Mouse (Mus musculus) kidney, adult 2 months (tissue): ENCODE measurements at regions not wholly inside any gene's neighbourhood (a gene's known extent, or its start where the extent isn't known, plus 50 kb on each side); places are given as distances from the start of the nearest gene placed in this dataset.

Source experiments
- DNase-seq: peaks from one replicate; pipeline ENCODE4 v3.0.0; 2021
- H3K27ac ChIP-seq: fragments of 200-500 bp; 2 replicates; pipeline ENCODE4 v1.5.1; 2012; ENCODE audit warnings: low read depth, low read length, control low read depth, inconsistent platforms; ENCODE audit not compliant: insufficient read depth
- H3K27me3 ChIP-seq: fragments of 200-500 bp; replicated peaks from 2 replicates; pipeline ENCODE4 v1.6.1; 2012; ENCODE audit warnings: mild to moderate bottlenecking, moderate library complexity, low read length, inconsistent platforms; ENCODE audit not compliant: control insufficient read depth, insufficient read depth
- H3K36me3 ChIP-seq: fragments of 200-500 bp; 2 replicates; pipeline ENCODE4 v1.6.1; 2012; ENCODE audit warnings: mild to moderate bottlenecking, moderate library complexity, low read length, inconsistent platforms; ENCODE audit not compliant: control insufficient read depth, insufficient read depth
- H3K4me1 ChIP-seq: fragments of 200-500 bp; 2 replicates; pipeline ENCODE4 v1.6.1; 2011; ENCODE audit warnings: low read length; ENCODE audit not compliant: control insufficient read depth, insufficient read depth
- H3K4me3 ChIP-seq: fragments of 200-500 bp; 2 replicates; pipeline ENCODE4 v1.5.1; 2011; ENCODE audit warnings: mild to moderate bottlenecking, low read depth, low read length, control low read depth; ENCODE audit not compliant: insufficient read depth
- CTCF ChIP-seq: fragments of 200-500 bp; conservative IDR thresholded peaks from 2 replicates; pipeline ENCODE4 v1.5.1; 2011; ENCODE audit warnings: low read depth, mild to moderate bottlenecking, control low read depth, low read length, moderate library complexity, mixed read lengths; ENCODE audit not compliant: insufficient read depth, insufficient read length
- POLR2A ChIP-seq: fragments of 200-500 bp; IDR thresholded peaks from one replicate; pipeline ENCODE4 v1.6.1; 2011; ENCODE audit warnings: low read depth, low read length, control low read depth
- WGBS: fragments of 180-500 bp; shearing (Covaris S2); methylation state at CpG from one replicate; pipeline ENCODE4 v1.1.7; 2018; 5-methylcytosine and 5-hydroxymethylcytosine counted together

DNA sequence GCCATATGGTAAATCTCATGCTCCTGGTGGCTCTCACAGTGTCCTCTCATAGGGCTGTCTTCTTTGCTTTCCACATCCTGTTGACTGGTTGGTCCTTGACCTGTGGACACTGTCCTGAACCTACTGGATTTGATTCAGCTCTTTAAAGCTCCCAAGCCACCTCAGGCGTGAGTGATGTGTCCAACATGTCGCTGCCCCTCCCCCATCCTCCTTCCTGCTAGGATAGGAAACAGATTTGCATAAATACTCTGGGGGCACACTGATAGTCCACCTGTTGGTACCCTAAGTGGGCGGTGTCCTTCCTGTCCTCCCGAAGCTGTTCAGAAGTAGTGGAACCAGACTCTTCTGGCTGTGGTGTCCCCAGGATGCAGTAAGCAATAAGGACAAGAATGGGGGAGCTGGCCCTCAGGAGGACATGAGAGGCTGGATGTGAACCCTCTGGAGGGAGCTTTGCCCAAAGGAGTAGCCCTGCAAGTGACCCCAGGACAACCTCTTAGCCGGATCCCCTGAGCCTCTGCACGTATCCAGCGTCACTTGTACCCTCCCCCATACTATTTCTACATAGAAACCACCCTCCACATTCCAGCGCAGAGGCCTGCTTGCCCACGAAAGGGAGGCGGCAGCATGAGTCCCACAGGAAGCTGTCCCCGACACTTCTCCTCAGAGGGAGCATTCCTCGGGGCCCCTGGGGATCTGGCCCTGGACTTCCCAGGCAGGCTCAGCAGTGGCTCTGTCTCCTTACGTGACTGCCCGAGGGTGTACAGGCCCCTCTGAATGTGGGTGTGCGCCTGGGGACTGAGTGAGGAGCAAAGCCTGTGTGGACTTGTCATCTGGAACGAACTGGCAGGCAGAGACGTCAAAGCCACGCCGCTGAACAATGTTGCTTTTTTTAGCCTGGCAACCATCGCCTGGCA, 68.8 kb downstream of the Cryaa start:
- H3K4me3 ChIP-seq, result no peak overlapping the region
- DNase-seq, result peak; percentile 69
- H3K4me1 ChIP-seq, result peaks cover 25% of the 10 kb centered on the region
- no peaks in the 10 kb centered on the region for H3K27me3 ChIP-seq
- peak overlapping the region; percentile 32 for H3K27ac ChIP-seq
- no peaks in the 10 kb centered on the region for H3K36me3 ChIP-seq
- TF ChIP-seq CTCF (no peak), POLR2A (no peak)
- WGBS, result 22% methylated on average over 20 of the region's 20 CpGs

DNA sequence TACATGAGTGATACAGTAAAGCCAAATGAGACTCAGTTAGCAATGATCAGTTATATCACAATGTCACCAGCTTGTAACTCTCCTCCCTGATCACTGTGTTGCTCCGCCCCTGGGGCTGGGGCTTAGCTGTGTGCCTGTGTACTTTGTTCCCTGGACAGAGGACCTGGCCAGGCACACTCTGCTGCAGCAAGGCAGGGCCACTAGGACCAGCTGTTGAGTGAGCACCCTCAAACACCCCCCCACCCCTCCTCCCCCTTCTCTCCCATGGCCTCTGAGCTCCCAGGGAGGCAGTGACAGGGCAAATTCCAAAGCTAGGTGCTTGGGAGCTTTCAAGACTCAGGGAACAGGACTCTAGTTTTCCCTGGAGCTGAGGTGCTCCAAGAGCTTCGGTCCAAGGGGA, 70.0 kb downstream of the Cryaa start:
- DNase-seq, result peak; percentile 92
- H3K4me3 ChIP-seq, result no peak overlapping the region
- no peaks in the 10 kb centered on the region for H3K36me3 ChIP-seq
- H3K27me3 ChIP-seq, result no peaks in the 10 kb centered on the region
- TF ChIP-seq POLR2A, result peak; percentile 19
- 0 out of 2 replicates have a peak, but pooled peaks have one; percentile 10 for TF ChIP-seq CTCF
- H3K4me1 ChIP-seq, result peaks cover 25% of the 10 kb centered on the region
- whole genome bisulfite sequencing, result 60% methylated on average over 2 of the region's 2 CpGs
- H3K27ac ChIP-seq, result peak overlapping the region; percentile 86

DNA sequence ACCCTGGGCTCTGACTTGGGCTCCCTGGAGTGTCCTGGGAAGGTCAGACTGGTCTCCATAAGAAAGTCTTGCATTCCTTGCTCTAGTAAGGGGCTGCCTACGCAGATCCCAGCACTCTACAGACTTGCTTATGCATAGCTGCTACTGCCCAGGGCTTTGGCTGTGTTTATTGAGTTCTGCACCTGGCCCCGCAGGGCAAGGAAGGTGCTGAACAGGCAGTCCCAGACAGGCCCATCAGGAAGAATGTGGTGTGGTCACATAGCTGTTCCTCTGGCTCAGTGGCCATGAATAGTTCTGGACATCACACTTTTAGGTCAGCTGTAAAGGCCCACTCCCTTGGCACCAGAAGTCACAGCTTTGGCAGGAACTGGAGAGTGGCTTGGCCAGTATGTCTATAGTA, 70.6 kb downstream of the Cryaa start:
- Histone ChIP-seq H3K4me1 (peaks cover 25% of the 10 kb centered on the region), H3K4me3 (no peak overlapping the region), H3K27ac (peak overlapping the region; percentile 86), H3K27me3 (no peaks in the 10 kb centered on the region), H3K36me3 (no peaks in the 10 kb centered on the region)
- peak; percentile 58 for DNase-seq
- TF ChIP-seq POLR2A, result no peak
- TF ChIP-seq CTCF, result no peak
- WGBS, result 51% methylated on average over 2 of the region's 2 CpGs

DNA sequence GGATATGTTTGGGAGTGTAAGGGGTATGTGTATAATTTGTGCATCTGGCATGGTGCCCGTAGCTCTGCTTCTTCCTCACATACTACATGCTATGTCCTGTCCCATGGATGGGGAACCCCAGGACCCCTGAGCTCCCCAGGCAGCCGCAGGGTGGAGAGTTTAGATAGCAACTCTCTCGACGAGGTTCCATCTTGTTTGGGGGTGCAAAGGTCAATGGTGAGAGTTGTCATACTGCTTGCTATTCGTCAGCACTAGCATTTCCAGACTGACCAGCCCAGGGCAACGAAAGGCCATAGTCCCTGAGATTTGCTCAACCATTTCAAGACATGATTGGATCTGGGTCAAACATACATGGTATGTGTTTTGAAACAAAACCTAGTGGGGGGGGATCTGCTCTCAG, 71.4 kb downstream of the Cryaa start:
- peak; percentile 72 for DNase-seq
- H3K27ac ChIP-seq, result peak overlapping the region; percentile 86
- peaks cover 25% of the 10 kb centered on the region for H3K4me1 ChIP-seq
- WGBS, result 52% methylated on average over 6 of the region's 6 CpGs
- TF ChIP-seq CTCF (no peak), POLR2A (no peak)
- no peaks in the 10 kb centered on the region for H3K36me3 ChIP-seq
- no peak overlapping the region for H3K4me3 ChIP-seq
- no peaks in the 10 kb centered on the region for H3K27me3 ChIP-seq

DNA sequence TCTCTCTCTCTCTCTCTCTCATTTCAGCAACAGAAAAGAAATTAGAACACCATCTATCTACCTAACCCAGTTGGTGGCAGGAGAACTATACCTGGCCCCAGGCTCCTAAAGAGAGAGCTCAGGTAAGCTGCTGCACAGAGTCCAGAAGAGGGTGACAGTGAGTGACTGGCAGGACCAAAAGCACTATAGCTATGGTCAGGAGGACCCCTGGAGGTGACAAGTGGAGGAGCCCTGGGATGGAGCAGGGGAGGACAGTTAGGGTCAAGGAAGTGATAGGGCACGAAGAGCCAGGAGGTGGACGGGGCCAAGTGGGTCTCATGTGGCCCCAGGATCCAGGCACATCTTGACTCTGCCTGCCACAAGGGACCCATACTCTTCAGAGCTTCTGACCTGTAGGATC, 73.7 kb downstream of the Cryaa start:
- TF ChIP-seq POLR2A (no peak), CTCF (peak; percentile 89)
- Histone ChIP-seq H3K36me3 (no peaks in the 10 kb centered on the region), H3K27ac (no peak overlapping the region), H3K27me3 (no peaks in the 10 kb centered on the region), H3K4me1 (peaks cover 23% of the 10 kb centered on the region), H3K4me3 (no peak overlapping the region)
- DNase-seq, result peak; percentile 52
- 91% methylated on average over 2 of the region's 2 CpGs for WGBS

DNA sequence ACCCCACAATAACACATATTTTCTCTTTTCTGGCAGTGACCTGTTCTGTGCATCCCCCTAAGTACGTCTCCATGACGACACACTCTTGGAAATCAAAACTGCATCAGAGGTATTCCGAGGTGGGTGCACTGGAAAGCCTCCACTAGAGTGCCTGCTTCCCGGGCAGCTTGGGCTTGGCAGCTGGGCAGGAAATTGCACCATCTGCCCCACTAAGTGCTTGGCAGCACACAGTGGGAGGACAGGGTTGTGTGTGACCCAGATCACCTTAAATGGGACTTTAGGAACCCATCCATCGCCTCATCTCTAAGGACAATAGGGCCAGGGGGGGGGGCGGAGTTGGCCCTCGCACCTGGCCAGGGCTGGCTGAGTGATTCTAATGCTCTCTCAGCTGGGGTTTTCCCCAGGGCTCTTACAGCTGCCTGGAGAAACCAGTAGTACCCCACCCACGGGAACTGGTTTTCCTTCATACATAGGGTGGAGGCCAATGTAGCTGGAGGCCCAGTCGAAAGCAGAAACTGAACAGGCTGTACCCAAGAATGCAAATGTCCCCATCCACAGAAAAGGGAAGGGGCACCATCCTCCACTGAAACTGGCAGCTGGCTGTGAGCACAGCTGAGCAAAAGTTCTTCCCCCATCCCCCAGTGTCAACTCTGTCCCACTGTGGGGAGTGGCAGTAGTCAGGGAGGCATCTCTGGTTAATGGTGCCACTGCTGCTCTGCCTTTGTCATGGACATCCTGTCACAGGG, 75.7 kb downstream of the Cryaa start:
- Histone ChIP-seq H3K27ac (no peak overlapping the region), H3K27me3 (no peaks in the 10 kb centered on the region), H3K4me3 (no peak overlapping the region), H3K36me3 (no peaks in the 10 kb centered on the region), H3K4me1 (peaks cover 3% of the 10 kb centered on the region)
- WGBS, result 80% methylated on average over 9 of the region's 9 CpGs
- TF ChIP-seq CTCF (no peak), POLR2A (no peak)
- DNase-seq, result peak; percentile 33

DNA sequence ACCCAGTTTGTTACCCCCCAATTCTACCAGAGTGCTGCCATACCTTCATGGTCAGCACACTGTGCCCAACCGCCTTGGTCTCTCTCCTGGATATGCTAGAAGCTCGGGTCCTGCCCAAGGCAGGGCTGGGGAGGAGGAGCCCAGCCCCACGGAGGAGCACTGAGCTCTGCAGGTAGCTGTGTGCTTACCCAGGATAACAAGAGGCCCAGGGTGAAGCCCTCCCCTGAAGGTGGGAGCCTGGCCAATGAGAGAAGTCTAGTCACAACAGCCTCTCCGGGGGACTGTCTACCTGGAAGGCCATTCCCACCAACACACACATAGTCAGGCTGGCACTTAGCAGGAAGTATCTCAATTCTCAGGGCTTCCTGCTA, 76.2 kb downstream of the Cryaa start:
- Histone ChIP-seq H3K4me1 (no peaks in the 10 kb centered on the region; the same call in 1 of the 2 replicates), H3K27me3 (no peaks in the 10 kb centered on the region), H3K4me3 (no peak overlapping the region), H3K27ac (no peak overlapping the region), H3K36me3 (no peaks in the 10 kb centered on the region)
- WGBS, result 59% methylated on average over 4 of the region's 4 CpGs
- TF ChIP-seq CTCF (no peak), POLR2A (no peak)
- no peak for DNase-seq
